Mouse (Mus musculus) c-Kit-positive CD71-negative TER-119-negative erythroid progenitor cells, embryonic 14.5 days (primary cell): ENCODE results near the gene Fadd.

Source experiments
- DNase-seq: peaks from one replicate; pipeline ENCODE4 v3.0.0-alpha.2; 2013; ENCODE audit warnings: low read depth

The Fadd gene

DNA sequence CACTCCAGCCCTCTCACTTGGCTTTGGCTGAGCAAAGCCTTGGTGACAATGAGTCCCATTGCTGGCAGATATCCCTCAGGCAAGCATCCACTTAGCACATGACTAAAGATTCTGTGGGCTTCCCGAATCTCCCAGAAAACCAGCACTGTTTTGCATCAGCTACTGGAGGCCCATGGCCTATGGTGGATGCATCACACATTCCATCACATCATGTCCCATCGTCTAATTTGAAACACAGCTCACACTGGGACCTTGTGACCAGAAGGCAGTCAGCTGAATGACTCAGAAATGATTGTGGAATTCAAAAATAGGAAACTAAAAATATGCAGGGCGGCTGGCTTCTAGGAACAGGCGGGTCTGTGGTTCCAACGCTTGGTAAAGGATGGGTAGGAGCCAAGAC is 4.4 kb downstream of the Fadd start:
- no peak for DNase-seq

DNA sequence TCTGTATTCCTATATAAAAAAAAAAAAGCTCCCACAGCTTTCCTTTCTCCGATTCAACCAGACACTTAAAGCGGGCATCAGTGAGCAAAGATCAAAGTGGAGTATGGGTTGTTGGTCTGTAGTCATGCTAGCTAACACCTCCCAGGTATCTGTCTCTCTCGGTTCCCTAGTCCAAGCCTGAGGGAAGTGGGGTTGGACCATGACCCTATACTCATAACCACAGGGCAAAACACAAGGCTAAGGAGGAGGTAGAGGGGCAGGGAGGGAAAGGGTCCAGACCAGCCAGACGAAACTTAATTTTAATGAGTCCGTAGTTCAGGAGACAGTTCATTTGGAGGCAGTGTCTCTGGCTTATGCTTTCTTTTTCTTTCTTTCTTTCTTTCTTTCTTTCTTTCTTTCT is 10.0 kb downstream of the Fadd start:
- DNase-seq, result no peak

DNA sequence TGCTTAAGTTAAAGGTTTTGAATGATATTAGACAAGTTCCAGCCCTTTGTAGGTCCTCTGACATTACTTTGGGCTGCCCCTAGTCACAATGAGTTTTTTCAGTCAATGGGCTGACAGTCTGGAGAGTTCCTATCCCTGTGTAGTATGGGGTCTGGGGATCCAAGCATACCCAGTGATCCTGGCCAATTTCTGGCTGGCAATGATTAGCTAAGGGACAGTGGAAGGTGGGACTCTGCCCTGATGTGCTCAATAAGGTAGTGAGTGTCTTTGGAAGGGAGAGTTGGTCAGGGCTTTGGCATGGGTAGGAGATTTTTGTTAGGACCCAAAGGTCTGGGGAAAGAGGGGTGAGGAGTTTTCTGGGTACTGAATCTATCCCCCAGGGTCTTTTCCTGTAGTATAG is 10.7 kb downstream of the Fadd start:
- no peak for DNase-seq

DNA sequence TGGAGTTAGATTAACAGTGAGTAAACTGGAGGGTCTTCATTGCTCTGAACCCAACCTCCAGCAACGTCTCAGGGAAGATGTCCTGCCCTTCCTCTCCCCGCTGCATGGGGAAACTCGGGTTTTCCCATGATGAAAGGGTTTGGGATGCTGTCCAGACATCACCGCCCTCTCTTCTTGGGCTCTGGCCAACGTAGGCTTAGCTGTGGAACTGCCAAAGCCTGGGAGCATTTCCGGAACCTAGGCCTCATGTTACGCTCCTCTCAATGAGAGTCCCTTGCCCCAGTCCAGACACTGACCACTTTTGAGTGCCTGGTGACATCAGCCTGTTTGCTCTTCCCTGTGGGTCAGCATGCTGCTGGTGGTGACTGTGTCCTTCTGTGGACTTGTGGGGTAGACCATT is 12.8 kb downstream of the Fadd start:
- DNase-seq, result no peak

DNA sequence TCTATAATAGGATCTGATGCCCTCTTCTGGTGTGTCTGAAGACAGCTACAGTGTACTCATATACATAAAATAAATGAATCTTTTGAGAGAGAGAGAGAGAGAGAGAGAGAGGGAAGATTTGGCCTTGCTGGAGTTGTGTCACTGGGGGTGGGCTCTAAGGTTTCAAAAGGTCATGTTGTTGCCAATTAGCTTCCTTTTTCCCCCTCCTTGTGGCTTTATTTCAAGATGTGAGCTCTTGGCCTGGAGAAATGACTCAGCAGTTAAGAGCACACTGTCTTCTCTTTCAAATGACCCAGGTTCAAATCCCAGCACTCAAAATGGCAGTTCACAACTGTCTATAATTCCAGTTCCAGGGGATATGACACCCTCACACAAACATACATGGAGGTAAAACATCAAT is 14.2 kb downstream of the Fadd start:
- DNase-seq, result no peak

DNA sequence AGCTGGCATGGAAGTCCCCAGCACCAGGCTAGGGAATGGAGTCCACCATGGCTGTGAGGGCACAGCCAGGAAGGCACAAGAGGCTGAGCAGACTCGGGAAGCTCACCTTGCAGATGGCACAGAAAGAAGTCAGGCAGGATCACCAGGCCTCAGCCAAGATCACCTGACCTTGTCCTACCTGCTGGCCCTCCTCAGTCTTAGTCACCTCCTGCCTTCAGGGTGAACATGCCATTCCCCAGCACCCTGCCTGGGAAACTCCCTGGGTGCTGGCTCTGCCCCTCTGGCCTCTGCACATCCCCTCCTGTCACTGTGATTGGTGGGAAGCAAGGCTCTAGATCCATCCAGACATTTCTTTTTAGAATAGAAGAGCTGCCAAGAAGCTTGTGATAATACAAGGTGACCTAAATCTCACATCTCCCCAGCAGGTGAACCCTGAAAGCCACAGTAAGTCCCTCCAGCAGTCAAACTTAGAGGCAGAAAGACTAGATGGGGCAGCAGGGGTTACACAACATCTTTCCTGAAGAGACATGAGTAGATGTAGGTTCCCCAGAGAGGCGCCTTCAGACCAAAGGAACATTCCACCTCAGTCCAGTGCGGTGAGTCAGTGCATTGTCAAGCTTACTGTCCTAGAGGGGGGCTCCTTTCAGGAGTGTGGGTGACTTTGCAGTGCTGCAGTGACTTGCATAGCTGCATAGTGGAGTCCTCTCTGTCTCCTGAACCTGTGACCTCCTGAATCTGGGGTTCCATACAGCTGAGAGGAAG is 15.2 kb downstream of the Fadd start:
- no peak for DNase-seq

DNA sequence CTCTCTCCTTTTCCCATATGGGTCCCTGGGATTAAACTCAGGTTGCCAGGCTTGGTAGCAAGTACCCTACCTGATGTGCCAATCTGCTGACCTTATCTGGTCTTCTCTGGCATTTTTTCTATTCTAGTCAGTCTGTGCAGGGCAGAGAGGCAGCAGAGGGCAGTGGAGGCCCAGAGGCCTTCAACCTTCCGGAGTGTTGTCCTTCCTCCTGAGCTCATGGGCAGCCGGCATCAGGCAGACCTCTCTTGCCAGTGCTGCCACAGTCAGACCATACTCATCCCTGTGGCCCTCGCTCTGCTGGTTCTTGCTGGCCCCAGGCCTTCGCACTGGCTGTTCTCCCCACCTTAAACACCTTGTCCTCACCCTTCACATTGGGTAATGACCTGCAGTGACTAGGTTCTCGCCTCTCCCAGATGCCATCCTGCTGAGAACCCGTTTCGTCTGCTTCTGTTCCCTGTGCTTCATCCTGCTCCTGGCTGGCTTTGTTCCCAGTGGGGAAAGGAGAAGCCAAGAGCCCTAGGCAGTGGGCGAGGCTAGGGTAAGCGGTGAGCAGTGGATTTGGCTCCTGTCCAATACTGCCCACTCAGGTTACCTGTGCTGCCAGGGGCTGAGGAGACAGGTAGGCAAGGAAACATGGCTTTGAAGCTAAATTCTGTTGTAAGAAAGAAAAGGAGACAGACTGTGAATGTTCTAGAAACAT is 18.7 kb downstream of the Fadd start:
- no peak for DNase-seq

DNA sequence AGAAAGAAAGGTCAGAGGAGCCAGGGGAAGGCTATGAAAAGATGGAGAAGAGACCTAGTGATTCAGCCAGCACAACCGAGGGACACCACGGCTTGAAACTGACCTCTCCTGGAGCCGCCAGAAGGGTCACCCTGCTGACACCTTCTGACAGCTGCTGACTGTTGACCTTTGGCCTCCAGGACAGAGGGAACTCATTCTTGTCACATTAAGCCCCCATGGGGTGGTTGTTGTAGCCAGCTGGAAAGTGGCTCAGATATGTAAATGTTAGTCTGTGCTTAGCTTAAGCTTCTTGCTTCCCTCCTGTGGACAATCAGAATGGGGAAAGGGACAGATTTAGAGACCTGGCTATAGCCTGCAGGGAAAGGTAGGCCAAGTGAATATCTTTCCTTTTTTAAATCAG is 20.2 kb downstream of the Fadd start:
- DNase-seq, result no peak

DNA sequence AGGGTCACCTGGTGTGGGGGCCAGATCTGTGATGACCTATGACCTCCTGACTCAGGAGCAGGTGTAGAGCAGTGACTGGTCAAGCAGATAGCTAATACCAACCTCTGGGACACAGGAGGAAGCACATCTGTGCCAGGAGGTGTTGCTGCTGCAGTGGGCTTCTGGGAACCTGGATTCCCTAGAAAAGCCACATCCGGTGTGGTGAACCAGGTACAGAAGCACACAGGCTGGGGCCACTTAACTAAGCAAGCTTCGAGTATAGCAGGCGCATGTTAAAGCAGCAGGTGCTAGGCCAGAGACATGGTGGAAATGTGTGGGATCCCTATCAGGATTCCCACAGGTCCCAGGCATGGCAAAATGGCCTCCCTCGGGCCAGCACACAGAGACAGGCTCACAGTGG is 21.7 kb downstream of the Fadd start:
- no peak for DNase-seq

DNA sequence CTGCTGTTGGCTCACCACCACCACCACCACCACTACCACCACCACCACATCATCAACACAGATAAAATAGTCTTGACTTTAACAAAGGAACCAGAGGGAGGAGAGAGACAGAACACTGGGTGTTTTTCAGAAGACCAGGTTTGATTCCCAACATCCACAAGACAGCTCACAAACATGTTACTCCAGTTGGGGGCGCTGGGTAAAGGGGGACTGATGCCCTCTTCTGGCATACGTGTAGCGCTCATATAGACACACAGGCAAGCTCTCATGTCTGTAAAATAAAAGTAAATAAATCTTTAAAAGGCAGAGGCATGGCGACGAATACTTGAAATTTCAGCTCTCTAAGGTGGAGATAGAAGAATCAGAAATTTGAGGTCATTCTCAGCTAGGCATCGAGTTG is 23.7 kb downstream of the Fadd start:
- no peak for DNase-seq

DNA sequence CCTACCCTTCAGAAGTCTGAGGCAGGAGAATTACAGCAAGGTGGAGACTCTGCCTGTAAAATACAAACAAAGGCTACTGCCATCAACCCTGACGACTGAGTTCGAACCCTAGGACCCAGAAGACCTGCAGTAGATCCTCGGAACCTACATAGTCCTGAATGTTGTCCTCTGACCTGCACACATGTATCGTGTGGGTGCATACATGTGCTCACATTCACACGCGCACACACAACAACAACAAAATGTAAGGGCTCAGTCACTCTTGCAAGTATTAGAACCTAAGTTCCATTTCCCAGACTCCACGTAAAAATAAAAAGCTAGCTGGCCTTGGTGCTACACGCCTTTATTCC is 28.2 kb downstream of the Fadd start:
- DNase-seq, result no peak

DNA sequence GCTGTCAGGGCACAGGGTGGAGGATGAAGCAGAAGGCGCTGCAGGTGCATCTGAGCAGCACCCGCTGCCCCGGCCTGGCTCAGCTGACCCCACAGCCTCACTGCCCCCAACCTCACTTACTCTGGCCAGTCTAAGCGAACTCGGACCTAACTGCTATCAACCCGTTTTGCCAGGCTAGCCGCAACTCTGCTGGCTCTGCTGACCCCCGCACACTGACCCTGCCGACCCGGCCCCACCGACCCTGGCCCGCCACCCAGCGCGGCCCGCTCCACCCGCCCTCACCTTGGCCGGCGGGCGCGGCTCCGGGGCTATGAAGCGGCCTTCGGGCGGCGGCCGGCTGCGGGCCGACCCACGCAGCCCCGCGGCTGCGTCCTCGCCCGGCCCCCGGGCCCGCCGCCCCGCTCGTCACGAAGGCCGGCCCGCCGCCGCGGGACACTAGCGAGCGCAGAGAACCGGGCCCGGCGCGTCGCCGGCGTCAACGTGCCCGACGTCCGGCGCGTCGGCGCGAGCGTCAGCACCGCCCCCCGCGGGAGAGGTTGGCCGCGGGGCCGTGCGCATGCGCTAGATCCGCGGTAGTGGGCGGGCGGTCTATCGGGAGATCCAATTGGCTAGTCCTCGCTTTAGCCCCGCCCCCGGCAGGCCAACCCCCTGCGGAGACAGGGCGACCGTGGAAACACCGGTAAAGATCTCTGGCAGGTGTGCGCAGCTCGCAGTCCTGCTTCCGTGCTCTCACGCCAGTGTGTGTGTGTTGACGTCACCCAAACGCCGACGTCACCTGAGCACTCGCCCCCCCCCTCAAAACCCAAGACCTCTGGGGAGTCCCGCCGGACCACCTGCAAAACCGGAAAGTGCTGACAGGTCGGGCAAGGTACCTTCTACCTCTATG is 28.8 kb downstream of the Fadd start, which contains the start of gene Ppfia1:
Gene Ppfia1, minus strand, starts transcription at position 493 of the 886 bp plus-strand sequence.
- DNase-seq, result peak; percentile 87

DNA sequence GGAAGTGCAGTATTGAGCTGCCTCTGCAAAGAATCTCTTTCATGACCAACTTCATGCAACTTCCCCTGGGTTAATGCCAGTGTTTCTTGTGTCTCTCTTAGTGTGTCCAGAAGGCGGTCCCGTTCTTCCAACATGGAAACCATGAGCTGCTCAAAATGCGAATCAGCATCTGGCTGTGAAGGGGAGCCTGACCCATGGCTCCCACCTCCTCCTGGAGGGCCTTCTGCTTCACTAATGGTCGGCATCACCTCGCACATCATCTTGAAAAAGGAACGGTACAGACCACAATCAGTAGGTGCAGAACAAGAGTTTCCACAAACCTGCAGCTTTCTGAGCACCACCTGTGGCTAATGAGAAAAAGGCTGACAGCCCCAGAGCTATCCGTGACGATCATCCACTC is 30.0 kb downstream of the Fadd start:
- DNase-seq, result no peak

DNA sequence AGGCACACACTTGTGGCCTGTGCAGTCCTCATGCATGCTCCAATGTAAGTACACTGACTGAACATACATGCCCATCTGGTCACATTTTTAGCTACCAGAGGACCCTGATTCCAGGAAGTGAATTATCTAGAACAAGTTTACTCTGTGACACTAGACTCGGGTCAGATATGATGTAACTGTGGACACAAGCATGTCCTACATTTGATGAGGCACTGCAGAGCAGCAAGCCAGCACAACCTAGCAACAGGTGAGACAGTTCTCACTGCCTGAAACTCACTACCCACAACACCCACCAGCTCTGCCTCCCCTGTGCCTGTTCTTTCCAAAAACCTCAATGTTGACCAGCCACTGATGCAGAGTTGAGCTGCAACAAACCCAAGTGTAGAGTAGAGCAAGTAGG is 31.5 kb downstream of the Fadd start:
- DNase-seq, result no peak

DNA sequence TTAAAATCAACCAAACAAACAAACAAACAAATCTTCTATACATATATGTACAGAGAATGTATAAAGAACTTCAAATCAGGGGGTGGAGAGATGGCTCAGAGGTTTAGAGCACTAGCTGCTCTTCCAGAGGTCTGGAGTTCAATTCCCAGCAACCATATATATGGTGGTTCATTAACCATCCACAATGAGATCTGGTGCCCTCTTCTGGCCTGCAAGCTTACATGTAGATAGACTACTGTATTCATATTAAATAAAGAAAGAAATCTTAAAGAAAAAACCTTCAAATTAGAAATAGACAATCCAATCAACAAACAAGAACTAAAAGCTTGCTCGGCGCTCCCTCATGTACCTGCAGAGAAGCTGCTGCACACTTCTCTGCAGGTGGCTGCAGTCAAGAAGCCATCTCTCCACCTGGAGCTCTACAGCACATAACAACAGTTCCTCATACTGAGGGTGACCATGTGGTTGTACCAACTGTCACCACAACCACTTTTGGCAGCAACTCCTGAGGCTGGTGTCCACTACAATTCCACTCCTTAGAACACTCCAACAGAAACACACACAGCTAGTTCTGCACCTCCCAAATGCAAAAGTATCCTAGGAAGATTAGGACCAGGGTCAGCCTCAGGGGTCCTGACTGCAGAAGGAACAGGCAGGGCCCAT is 32.2 kb downstream of the Fadd start:
- DNase-seq, result no peak

DNA sequence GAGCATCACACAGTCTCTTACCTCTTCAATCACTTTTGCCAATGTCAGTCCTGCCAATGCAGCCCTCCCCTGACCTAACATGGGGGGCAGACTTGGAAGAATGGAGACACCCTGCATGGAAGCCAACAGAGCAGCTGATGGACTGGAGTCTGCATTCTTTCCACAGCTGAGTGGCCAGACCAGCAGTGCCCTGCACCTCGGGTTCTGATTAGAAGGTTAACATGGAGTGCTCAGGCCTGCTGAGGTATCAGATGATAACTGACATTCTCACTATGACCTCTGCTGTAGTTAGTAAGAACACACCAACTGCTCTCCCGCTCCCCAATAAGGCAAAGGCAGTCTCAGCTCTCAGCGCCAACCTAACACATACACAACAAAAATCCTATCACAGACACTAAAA is 37.0 kb downstream of the Fadd start:
- DNase-seq, result no peak

DNA sequence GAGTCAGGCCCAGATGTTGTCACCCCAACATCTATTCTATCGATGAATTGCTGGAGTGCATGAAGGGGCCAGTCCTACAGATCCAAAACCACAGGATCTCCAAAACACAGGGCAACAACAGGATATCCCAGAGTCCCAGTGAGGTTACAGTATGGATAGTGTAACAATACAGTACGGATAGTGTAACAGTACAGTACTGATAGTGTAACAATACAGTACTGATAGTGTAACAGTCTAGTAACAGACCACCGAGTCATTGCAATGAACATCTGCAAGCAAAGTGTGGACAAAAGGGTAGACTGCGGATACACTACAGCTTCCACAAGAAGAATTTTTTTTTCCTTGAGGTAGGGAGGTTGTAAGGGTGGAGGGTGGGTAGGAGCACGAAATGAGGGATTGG is 40.9 kb downstream of the Fadd start:
- DNase-seq, result no peak

DNA sequence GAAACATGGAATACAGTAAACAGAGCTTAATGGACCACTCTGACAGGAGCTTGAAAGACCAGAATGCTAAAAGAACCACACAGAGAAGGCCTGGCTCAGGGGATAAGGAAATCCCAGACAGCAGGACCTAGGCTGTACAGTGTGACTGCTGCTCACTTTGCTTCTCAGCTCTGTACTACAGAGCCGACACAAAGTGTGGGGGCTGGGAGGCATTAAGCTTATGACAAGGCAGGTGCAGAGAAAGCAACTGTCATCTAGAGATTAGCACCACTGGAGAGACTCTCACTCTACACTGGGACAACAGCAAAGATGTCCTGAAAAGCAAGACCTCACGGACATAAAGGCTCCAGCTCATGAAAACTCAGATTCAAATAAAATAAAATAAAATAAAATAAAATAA is 43.1 kb downstream of the Fadd start:
- DNase-seq, result no peak

DNA sequence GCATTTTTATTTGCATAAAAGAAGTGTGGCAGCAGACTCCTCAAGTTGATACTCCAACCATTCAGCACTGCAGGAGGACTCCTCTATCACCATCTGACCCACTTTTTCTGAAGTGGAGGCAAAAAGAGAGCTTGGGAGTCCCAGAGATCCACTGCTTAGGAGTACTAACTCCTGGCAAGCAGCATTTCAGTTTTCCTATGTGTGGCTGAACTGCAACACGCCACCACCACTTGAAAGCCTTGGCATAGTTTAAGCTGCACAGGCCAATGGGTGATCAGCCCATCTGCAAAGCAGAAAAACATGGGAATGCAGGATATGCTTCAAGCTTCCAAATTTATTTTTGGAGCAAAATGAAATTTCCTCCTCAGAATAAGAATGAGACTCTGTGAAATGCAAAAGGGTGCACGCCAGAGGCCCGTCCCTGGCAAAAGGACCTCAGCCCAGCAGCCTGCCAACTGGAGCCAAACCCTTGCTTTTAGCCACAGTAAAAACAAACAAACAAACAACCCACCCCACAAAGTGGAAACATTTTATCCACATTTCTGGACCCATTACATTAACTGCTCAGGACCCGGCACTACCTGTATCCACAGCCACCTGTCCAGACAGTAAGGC is 44.1 kb downstream of the Fadd start:
- DNase-seq, result no peak

DNA sequence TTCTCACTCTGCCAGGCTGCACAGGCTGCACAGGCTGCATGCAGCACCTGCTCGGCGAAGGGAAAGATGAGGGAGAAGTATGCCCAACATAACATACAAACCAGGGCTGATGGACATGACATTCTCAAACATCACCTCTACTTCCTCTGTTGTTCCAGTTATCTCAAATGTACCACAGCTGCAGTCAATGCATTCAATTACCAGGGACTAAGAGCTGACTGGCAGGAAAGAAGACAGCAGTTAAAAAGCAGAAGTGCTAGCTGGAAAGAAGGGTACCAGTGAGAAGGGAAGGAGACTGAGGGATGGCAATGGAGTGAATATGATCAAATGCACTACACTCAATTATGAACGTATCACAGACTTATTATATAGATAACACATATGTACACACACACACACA is 45.9 kb downstream of the Fadd start:
- DNase-seq, result no peak

DNA sequence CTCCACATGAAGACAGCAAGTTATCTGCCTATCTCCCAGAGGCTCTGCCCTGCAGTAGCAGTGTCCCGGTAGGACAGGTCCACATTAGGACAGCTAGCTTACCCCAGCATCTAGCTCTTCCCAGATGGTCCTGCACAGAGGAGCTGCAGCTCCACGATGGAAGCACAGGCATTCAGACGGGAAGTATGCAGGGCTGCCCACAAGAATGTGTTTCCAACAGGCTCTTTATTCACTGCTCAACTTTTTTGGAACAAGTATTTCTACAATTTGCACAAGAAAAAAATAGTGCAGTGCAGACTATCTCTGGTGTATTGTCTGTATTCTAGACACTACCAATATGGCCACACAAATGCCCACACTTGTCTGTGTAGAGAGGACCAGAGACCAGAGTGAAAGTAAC is 47.5 kb downstream of the Fadd start:
- no peak for DNase-seq
